Mouse (Mus musculus): ENCODE data around the gene Rag2.

The Rag2 gene

DNA sequence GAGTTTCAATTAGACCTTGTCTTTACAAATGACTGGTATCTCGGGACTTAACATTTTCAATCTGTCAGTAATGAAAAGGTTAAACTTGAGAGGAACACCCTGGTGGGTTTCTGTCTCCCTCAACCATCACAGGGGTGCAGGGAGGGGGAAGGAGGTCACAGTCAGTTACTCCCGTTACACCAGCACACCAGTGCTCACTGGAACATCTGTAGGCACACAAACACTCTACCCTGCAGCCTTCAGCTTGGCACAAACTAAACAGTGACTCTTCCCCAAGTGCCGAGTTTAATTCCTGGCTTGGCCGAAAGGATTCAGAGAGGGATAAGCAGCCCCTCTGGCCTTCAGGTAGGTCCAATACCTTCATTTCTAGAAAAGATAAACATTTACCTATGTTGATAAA is at the start of gene Rag2:
Gene Rag2 (plus strand): TSS at position 193 of the 400 bp plus-strand sequence.
- DNase-seq (ENCODE audit: low read depth) = no peak

GRCm38 (mm10) chr2:101577243-101577642 is 47.3 kb upstream of the Rag2 start:
- no peak for DNase-seq (ENCODE audit: low read depth)

DNA sequence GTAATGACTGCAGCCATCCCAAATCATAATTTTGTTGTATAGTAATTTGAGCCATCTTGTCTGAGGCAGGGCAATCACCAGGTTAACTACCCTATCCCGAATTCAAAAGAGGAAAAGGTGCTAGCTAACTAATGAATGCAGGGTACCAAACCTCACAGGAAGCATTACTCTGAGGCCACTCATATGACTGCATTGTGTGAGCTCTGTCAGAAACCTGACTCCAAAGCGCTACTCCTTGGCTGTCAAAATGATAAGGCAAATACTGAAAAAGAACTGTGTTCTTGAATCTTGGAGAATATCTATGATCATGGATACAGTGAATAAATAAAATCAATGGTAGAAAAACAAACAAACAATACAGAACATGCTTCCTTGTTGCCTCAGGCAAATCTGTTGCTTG is 44.5 kb upstream of the Rag2 start:
- no peak for DNase-seq (ENCODE audit: low read depth)

GRCm38 (mm10) chr2:101580428-101580827 is 44.1 kb upstream of the Rag2 start:
- DNase-seq (ENCODE audit: low read depth) = no peak

GRCm38 (mm10) chr2:101580977-101581376 is 43.5 kb upstream of the Rag2 start:
- no peak for DNase-seq (ENCODE audit: low read depth)

DNA sequence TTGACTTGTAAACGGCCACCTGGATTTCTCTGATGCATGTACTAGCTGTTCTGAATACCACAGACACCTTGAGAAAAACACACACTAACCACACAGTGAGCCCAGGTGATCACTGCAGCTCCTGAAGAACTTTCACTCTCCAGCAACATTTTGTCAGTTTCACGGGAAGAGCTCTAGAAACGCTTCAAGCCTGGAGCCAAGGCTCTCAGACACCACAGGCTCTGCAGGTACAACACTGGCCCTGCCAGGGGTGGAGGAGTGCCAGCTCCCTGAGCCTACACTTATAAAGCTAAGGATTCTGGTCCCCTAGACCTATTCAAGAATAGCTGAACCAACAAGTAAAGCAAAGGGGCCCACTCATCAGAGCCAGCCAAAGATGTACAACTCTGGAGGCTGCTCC is 43.1 kb upstream of the Rag2 start:
- DNase-seq (ENCODE audit: low read depth) = no peak

DNA sequence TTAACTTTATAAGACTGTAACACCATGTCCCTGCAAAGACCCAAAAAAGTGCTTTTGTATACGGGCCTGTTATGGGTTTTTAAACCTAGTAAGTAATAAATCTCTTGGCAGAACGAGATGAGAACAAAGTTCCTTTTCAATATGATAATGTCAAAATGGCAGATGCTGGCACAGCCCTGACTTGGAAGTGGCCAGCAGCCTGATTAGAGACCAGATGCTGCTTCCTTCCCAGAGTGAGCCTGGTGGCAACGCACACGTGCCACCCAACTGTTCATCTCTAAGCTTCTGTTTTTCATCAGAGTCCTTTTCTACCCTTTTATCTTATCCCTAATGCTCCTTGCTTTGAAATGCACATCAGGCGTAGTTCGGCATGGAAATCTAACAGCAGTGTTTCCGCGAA is 33.2 kb upstream of the Rag2 start:
- DNase-seq (ENCODE audit: low read depth) = no peak

- no peak for DNase-seq (ENCODE audit: low read depth)
These were observed 32.3 kb upstream of the Rag2 start for GRCm38 (mm10) chr2:101592023-101592841.

GRCm38 (mm10) chr2:101592886-101593285 is 31.6 kb upstream of the Rag2 start:
- no peak for DNase-seq (ENCODE audit: low read depth)

- no peak for DNase-seq (ENCODE audit: low read depth)
These were observed 29.8 kb upstream of the Rag2 start for GRCm38 (mm10) chr2:101594681-101595080.

DNA sequence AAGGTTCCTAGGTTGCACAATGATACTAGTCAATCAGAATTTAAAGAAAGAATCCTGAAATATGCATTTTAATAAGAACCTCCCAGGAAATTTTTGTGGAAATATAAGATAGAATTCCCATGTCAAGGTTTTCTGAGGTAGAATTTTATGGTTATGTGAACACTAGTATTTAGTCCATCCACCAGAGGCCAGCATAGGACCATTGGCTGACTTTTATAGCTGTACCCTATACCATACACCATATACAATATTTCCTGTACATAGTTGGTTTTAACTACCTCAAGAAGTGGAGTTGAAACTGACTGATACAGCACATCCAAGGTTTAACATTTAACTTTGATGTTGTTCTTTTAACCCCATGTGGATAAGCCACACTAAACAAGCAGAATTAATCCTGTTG is 27.3 kb upstream of the Rag2 start:
- peak; percentile 12 for DNase-seq (ENCODE audit: low read depth)

DNA sequence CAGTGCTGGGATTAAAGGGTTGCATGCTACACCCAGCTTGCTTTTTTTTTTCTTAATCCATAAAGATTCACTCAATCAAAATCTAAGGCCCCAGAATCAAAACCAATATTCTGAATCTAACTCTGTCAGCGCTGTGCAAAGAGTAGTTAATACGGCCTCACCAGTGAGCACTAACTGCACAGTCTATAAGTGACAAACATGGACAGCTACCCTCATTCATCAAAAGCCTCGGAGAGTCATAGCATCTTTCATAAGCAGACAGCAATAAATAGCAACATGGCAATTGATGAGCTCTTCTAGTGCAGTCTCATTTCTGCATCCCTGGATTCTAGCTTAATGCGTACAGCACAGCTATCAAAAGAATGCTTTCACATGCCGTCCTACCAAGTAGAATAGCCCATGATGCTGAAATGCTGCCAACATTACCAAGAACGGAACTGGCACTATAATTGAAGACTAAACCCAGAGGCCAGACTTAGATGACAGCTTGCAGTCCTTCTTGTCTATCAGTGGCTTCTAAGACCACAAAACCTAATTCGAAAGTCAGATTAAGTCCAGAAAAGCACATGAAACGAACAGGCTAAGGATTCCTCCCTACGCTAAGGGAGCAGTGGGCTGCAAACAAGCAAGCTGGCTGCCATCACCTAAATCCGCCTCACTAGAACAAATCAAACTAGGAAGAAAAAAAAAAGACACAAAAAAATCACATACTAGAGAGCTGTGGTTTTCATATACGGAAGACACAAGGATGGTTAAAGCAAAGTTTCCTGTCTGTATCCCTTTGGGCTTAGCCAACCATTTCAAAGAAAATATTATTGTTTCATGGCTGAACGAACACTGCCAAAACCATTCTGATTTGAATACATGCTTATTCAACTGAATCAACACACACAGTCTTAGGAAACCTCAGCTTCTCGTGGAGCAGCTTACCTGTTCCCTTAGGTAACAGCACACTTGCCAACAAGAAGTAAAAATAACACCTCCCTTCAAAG is 26.0 kb upstream of the Rag2 start:
- DNase-seq (ENCODE audit: low read depth) = no peak

DNA sequence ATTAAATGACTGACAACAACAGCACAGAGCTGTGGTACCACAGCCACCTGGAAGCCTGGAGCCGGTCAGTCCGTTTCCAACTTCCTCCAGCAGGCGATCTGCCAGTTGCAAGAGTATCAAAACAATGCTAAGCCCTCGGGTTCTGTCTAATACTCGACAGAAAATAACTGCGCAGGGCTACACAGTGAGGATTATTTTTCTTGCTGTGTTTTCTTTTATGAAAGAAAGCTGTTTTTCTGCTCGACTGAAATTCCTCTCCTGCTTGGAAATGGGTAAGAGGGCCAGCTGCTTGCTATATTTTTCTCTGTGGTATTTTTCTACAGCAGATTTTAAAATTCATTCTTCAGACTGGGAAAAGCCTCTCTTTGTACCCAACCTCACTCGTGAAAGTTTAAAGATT is 23.8 kb upstream of the Rag2 start:
- DNase-seq (ENCODE audit: low read depth) = peak; percentile 8

DNA sequence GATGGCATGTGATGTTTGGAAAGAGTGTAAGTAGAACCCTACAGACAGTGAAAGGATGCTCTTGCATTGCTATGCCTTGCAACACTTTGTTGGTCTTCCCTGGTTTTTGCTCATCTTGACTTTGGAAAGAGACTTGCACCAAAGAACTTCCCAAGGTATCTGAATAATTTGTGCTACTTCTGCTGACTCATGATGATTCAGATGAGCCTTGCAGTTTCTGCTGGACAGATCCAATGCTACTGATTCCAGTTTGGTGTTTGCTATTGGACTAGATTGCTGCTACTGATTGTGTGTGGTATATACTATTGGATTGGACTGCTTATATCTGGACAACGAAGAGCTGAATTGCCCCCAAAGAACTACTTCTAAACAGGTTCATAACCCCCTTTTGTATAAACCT is 21.4 kb upstream of the Rag2 start:
- peak; percentile 18 for DNase-seq (ENCODE audit: low read depth)

DNA sequence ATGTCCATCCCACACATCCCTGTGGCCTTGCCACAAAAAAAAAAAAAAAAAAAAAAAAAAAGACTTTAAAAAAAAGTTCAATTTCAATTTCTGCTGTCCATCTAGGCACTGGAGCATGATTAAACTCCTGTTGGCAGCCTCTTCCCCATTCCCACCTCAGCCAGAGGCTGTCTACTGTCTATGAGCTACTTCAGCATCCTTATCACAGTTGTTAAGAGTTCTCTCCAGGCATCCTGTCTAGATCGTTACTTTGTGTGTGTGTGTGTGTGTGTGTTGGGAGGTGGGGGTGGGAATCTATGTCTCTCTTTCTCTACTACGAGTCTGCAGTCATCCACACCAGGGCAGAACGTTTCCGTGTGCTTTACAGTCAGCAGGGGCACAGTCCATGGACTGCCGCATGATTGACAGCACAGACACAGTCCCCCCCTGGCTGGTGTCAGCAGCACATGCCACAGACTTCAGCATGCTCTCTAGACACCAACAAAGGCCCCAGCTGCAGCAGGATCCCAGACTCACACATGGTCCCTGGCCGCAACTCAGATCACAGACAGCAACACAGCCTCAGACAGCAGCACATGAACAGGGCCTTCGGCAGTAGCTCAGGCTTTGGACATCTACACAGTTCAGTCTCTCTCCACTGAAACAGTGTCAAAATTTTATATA is 16.2 kb upstream of the Rag2 start:
- no peak for DNase-seq (ENCODE audit: low read depth)

DNA sequence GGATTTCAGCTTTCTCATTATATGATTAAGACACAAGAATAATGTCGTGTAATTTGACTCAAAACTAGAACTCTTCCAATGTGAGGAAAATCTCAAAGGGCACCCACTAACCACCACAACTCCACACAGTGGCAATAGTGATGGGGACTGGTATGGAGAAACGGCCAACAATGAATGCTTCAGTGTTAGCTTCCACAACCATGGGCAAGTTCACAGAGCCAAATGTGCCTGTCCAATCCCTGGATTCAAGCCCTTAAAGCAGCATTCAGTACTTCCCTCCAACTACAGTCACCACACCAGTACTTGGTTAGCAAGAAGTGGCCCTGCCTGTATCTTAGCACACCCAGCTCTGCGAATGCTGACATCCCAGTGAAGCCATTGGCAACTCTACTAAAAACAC is 13.7 kb upstream of the Rag2 start:
- DNase-seq (ENCODE audit: low read depth) = no peak

GRCm38 (mm10) chr2:101615464-101616305 is 8.8 kb upstream of the Rag2 start:
- no peak for DNase-seq (ENCODE audit: low read depth)

GRCm38 (mm10) chr2:101618373-101618772 is 6.1 kb upstream of the Rag2 start:
- DNase-seq (ENCODE audit: low read depth) = no peak

GRCm38 (mm10) chr2:101620899-101621298 is 3.6 kb upstream of the Rag2 start:
- no peak for DNase-seq (ENCODE audit: low read depth)

GRCm38 (mm10) chr2:101621611-101622010 is 2.9 kb upstream of the Rag2 start:
- DNase-seq (ENCODE audit: low read depth) = no peak

GRCm38 (mm10) chr2:101623042-101623441 is 1.5 kb upstream of the Rag2 start:
- no peak for DNase-seq (ENCODE audit: low read depth)
